Comparison of ENCODE assay signal across 25 mouse cellular contexts in the genomic region with DNA sequence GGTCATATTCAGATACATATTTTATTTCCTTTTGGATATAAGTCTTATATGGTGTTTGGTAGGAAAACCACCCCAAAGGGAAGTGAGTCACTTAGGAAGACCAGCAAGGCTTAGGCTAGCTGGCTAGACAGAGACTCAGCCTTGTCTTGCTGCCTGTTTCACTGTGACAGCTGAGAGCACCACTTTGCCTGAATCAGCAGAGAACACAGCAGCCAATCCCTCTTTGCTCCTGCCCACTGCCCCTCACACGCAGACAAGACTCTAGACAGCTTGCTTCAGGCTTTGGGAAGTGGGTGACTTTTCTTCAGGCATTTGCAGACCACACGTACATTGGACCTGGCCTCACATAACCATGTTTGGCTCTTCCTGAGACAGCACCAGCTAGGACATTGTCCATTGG. TPM values are rescaled to one million over a fixed set of nuclear protein-coding genes. Genes with fewer than 3 reads are reported as not detected.
DNase-seq lines count a peak whose midpoint lies in the region; ATAC-seq and TF ChIP-seq lines count a peak whose summit lies in the region.
"Had no signal": no experiment of that assay in that cellular context is flagged by ENCODE, and none has a peak within 500 bp of the region (broad histone marks: within the 10 kb centered on the region; RNA-seq: fewer than 3 reads in every experiment).

No protein-coding gene starts in this region.

- H3K36me3 ChIP-seq in forebrain, postnatal 0 days (ENCODE audit: insufficient read depth): no peaks in the 10 kb centered on the region
- no peaks in the 10 kb centered on the region for H3K36me3 ChIP-seq in forebrain, embryonic 15.5 days
- no peaks in the 10 kb centered on the region for H3K36me3 ChIP-seq in megakaryocyte, embryonic 14.5 days (replicated peaks; ENCODE audit: low read length)
- H3K36me3 ChIP-seq: forebrain, embryonic 10.5 days; heart, embryonic 13.5 days had no signal

- H3K27me3 ChIP-seq in forebrain, postnatal 0 days (ENCODE audit: insufficient read depth, low read length): no peaks in the 10 kb centered on the region
- no peaks in the 10 kb centered on the region for H3K27me3 ChIP-seq in forebrain, embryonic 15.5 days
- H3K27me3 ChIP-seq in megakaryocyte, embryonic 14.5 days (replicated peaks): peaks cover 15% of the 10 kb centered on the region
- H3K27me3 ChIP-seq: heart, embryonic 13.5 days had no signal

- no peak overlapping the region for H3K9ac ChIP-seq in forebrain, postnatal 0 days
- no peak overlapping the region for H3K9ac ChIP-seq in forebrain, embryonic 15.5 days (replicated peaks)
- H3K9ac ChIP-seq: heart, embryonic 13.5 days; hindbrain, embryonic 14.5 days had no signal

- peaks cover 33% of the 10 kb centered on the region for H3K4me1 ChIP-seq in forebrain, postnatal 0 days (ENCODE audit: insufficient read depth)
- H3K4me1 ChIP-seq in forebrain, embryonic 15.5 days: peaks cover 38% of the 10 kb centered on the region
- peaks cover 70% of the 10 kb centered on the region for H3K4me1 ChIP-seq in megakaryocyte, embryonic 14.5 days

- 68% methylated on average over 2 of the region's 2 CpGs for WGBS in forebrain, postnatal 0 days
- WGBS in forebrain, embryonic 15.5 days: 67% methylated on average over 2 of the region's 2 CpGs

- H3K4me2 ChIP-seq in forebrain, postnatal 0 days (ENCODE audit: low read depth): no peak overlapping the region
- no peak overlapping the region for H3K4me2 ChIP-seq in forebrain, embryonic 15.5 days (replicated peaks)
- H3K4me2 ChIP-seq: heart, embryonic 13.5 days; hindbrain, embryonic 14.5 days had no signal

- H3K4me3 ChIP-seq in forebrain, postnatal 0 days (ENCODE audit: low read depth, low read length): no peak overlapping the region
- no peak overlapping the region for H3K4me3 ChIP-seq in forebrain, embryonic 15.5 days
- peak overlapping the region; percentile 71 for H3K4me3 ChIP-seq in megakaryocyte, embryonic 14.5 days (replicated peaks)
- H3K4me3 ChIP-seq: forebrain, embryonic 10.5 days; gastrocnemius, adult 2 months; heart, embryonic 13.5 days had no signal

- H3K9me3 ChIP-seq in forebrain, postnatal 0 days (ENCODE audit: low read length): no peaks in the 10 kb centered on the region
- no peaks in the 10 kb centered on the region for H3K9me3 ChIP-seq in forebrain, embryonic 15.5 days
- H3K9me3 ChIP-seq in megakaryocyte, embryonic 14.5 days: no peaks in the 10 kb centered on the region
- H3K9me3 ChIP-seq: forebrain, embryonic 10.5 days; heart, embryonic 13.5 days had no signal

- no peak for ATAC-seq in forebrain, postnatal 0 days
- no peak for ATAC-seq in forebrain, embryonic 15.5 days (replicated peaks)
- no peak for ATAC-seq in megakaryocyte, adult 5-6 weeks (ENCODE audit: poor library complexity, severe bottlenecking)
- ATAC-seq: CD4-positive, CD25-positive, alpha-beta regulatory T cell, adult 4 months; forebrain, embryonic 16.5 days; hindbrain, postnatal 0 days; inflammation-experienced regulatory T-cells, adult 6 months; intestine, embryonic 16.5 days had no signal

- 0 out of 2 replicates have a peak overlapping the region, but pooled peaks have one; percentile 24 for H3K27ac ChIP-seq in forebrain, postnatal 0 days (ENCODE audit: low read depth, low read length)
- H3K27ac ChIP-seq in forebrain, embryonic 15.5 days (replicated peaks): no peak overlapping the region; the same call in 1 of the 2 replicates
- H3K27ac ChIP-seq: forebrain, embryonic 10.5 days; gastrocnemius, adult 2 months; heart, embryonic 13.5 days; hindbrain, embryonic 14.5 days; hindbrain, postnatal 0 days had no signal

- no peak for TF ChIP-seq CTCF in forebrain, postnatal 0 days (IDR thresholded peaks at IDR 0.05; ENCODE audit: low read depth)

- no peak for DNase-seq in forebrain, postnatal 0 days
- peak; percentile 50 for DNase-seq in brain, adult 2 months (ENCODE audit: low read depth, low spot score)
- DNase-seq in heart, adult 11 months: no peak
- DNase-seq: adrenal gland, adult 2 months; adrenal gland, postnatal 25 days; B cell, adult 2 months; cerebellum, adult 18-20 months; cerebellum, adult 9-10 months; cerebellum, postnatal 14 days; gastrocnemius, adult 2 months; gastrocnemius, postnatal 14 days; heart, adult 18-20 months; heart, postnatal 14 days; heart, postnatal 4 days had no signal

RNA-seq across cellular contexts. Expression of a gene that starts 44.3 kb away (rescaled TPM):
- total RNA-seq in forebrain, postnatal 0 days (2014; rRNA removed): 392 and 416 TPM in 2 replicates
- polyA plus RNA-seq in forebrain, postnatal 0 days (2015; fragmentation: Nextera tagmentation; extraction: Ambion mirVana): 117 and 122 TPM in 2 replicates
- 105 and 120 TPM in 2 replicates for polyA plus RNA-seq in forebrain, embryonic 15.5 days (2015; fragmentation: Nextera tagmentation; extraction: Ambion mirVana)
- polyA plus RNA-seq in megakaryocyte, embryonic 14.5 days (2012; ENCODE audit: insufficient read depth, low replicate concordance): 0.84 and 2.5 TPM in 2 replicates
- 2.0 and 3.2 TPM in 2 replicates for total RNA-seq in megakaryocyte, adult 5-6 weeks (2015)
- 3.3 and 4.5 TPM in 2 replicates for total RNA-seq in megakaryocyte, adult 5-6 weeks (2017)

Comparison
In these comparisons a context has a peak if more than half of its experiments do, and no peak if none do; other contexts are left out.
1. RNA of a gene that starts 44.3 kb away (polyA plus RNA-seq): 105 to 120 TPM in forebrain, embryonic 15.5 days and 117 to 122 TPM in forebrain, postnatal 0 days; 0.84 to 2.5 TPM in megakaryocyte, embryonic 14.5 days; every median in the first group is over 10 times any median in the second.